Mouse (Mus musculus) liver, embryonic 13.5 days (tissue): Measurements from ENCODE around the gene Ankrd13b. TPM values are rescaled to one million over a fixed set of nuclear protein-coding genes. Genes with fewer than 3 reads are reported as not detected.

Source experiments
- polyA plus RNA-seq: library from polyadenylated mRNA; unstranded; fragments of >200 nt; fragmentation: Nextera tagmentation; extraction: Ambion mirVana; gene quantifications from 2 replicates; pipeline ENCODE4 v1.2.1, GENCODE M21; 2015

The Ankrd13b gene
- polyA plus RNA-seq, 1 experiment from 2014 or later: 0.81 TPM

Other genes with a start within 250 kb of the Ankrd13b start
- 0.03 and 0.22 TPM in 2 replicates for gene Coro6, start 27.3 kb downstream of the Ankrd13b start, polyA plus RNA-seq
- 1.8 and 1.9 TPM in 2 replicates for gene Git1, start 3.9 kb upstream of the Ankrd13b start, polyA plus RNA-seq
- 3.4 and 3.8 TPM in 2 replicates for gene Abhd15, start 25.4 kb upstream of the Ankrd13b start, polyA plus RNA-seq
- gene Trp53i13, start 26.3 kb upstream of the Ankrd13b start, polyA plus RNA-seq: 5.1 and 5.5 TPM in 2 replicates
- 0.10 TPM in 1 of 2 replicates, not detected in the other for gene Gm10392, start 29.5 kb upstream of the Ankrd13b start, polyA plus RNA-seq
- gene Taok1, start 118.1 kb upstream of the Ankrd13b start, polyA plus RNA-seq: 4.7 and 6.0 TPM in 2 replicates
- gene Nufip2, start 196.5 kb upstream of the Ankrd13b start, polyA plus RNA-seq: 2.2 TPM in 2 replicates
- gene Cryba1, start 235.6 kb upstream of the Ankrd13b start, polyA plus RNA-seq: 0.24 TPM in 1 of 2 replicates, not detected in the other